Mouse (Mus musculus) midbrain, embryonic 11.5 days (tissue): ENCODE results near the gene Il1r2. TPM values are rescaled to one million over a fixed set of nuclear protein-coding genes. Genes with fewer than 3 reads are reported as not detected.

ENCODE experiments used
- ATAC-seq: fragments of 200-750 bp; cut with Nextera tagmentation; 2 replicates; pipeline ENCODE4 v1.8.0; 2017; ENCODE audit warnings: moderate TSS enrichment, moderate library complexity; ENCODE audit not compliant: low FRiP score
- DNase-seq: peaks from one replicate; pipeline ENCODE4 v3.0.0; 2015; ENCODE audit warnings: low spot score; ENCODE audit errors: missing footprints
- H3K27ac ChIP-seq: fragments of 300-500 bp; sonication (generic); 2 replicates; pipeline ENCODE4 v1.5.1; 2014; ENCODE audit warnings: low read depth, low read length
- H3K27me3 ChIP-seq: fragments of 300-500 bp; sonication (generic); 2 replicates; pipeline ENCODE4 v1.6.1; 2014; ENCODE audit warnings: mild to moderate bottlenecking, low read length, moderate library complexity, mixed read lengths; ENCODE audit not compliant: control insufficient read depth, insufficient read depth
- H3K36me3 ChIP-seq: fragments of 300-500 bp; sonication (generic); 2 replicates; pipeline ENCODE4 v1.6.1; 2014; ENCODE audit warnings: mild to moderate bottlenecking, low read length, moderate library complexity, mixed read lengths; ENCODE audit not compliant: control insufficient read depth, insufficient read depth
- H3K4me1 ChIP-seq: fragments of 300-500 bp; sonication (generic); 2 replicates; pipeline ENCODE4 v1.6.1; 2014; ENCODE audit warnings: low read length; ENCODE audit not compliant: control insufficient read depth, insufficient read depth
- H3K4me2 ChIP-seq: fragments of 300-500 bp; sonication (generic); 2 replicates; pipeline ENCODE4 v1.6.1; 2014; ENCODE audit warnings: mild to moderate bottlenecking, moderate library complexity
- H3K4me3 ChIP-seq: fragments of 300-500 bp; sonication (generic); 2 replicates; pipeline ENCODE4 v1.5.1; 2014; ENCODE audit warnings: low read depth, low read length
- H3K9ac ChIP-seq: fragments of 300-500 bp; sonication (generic); 2 replicates; pipeline ENCODE4 v1.6.1; 2014; ENCODE audit warnings: low read length
- H3K9me3 ChIP-seq: fragments of 300-500 bp; sonication (generic); 2 replicates; pipeline ENCODE4 v1.6.1; 2016; ENCODE audit warnings: low read length; ENCODE audit not compliant: control insufficient read depth
- WGBS: fragments of 180-500 bp; shearing (Covaris S2); extraction: QIAGEN DNeasy Blood & Tissue Kit; methylation state at CpG from one replicate; pipeline ENCODE4 v1.1.7; 2014; 5-methylcytosine and 5-hydroxymethylcytosine counted together
- polyA plus RNA-seq: library from polyadenylated mRNA; unstranded; fragments of >200 nt; fragmentation: Nextera tagmentation; extraction: Ambion mirVana; gene quantifications from 2 replicates; pipeline ENCODE4 v1.2.1, GENCODE M21; 2014

Gene Il1r2
- polyA plus RNA-seq, 1 experiment from 2014 or later = 0.27 TPM

DNA sequence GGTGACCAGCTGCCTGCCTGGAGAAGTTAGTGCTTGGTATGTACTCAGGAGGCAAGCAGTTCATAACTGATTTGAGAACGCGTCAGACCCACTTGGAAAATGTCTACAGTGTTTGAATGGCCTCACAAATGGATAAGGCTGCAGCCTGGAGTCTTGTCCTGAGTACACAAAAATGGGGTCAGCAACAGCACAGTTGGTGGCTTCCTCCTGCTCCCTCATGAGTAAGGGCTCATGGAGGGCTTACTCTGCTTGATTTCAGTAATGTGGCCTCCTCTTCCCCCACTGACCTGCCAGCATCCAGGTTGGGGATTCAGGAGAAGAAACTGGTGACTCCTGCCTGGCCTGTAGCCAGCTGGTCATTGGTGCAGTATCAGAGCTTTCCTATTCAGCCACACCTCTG lies 42.3 kb upstream of the Il1r2 start:
- H3K4me3 ChIP-seq = no peak overlapping the region
- no peak overlapping the region for H3K4me2 ChIP-seq
- H3K9ac ChIP-seq = no peak overlapping the region
- H3K27me3 ChIP-seq = no peaks in the 10 kb centered on the region
- WGBS = 92% methylated on average over 2 of the region's 2 CpGs
- no peaks in the 10 kb centered on the region for H3K9me3 ChIP-seq
- H3K27ac ChIP-seq = no peak overlapping the region
- peaks cover 3% of the 10 kb centered on the region; the same call in 1 of the 2 replicates for H3K36me3 ChIP-seq
- no peak for ATAC-seq
- H3K4me1 ChIP-seq = no peaks in the 10 kb centered on the region
- DNase-seq = no peak

- Histone ChIP-seq H3K4me3 (no peak overlapping the region), H3K36me3 (no peaks in the 10 kb centered on the region), H3K27ac (no peak overlapping the region), H3K27me3 (no peaks in the 10 kb centered on the region), H3K9ac (no peak overlapping the region), H3K4me2 (no peak overlapping the region), H3K4me1 (no peaks in the 10 kb centered on the region), H3K9me3 (no peaks in the 10 kb centered on the region)
- ATAC-seq (no peak), DNase-seq (no peak)
- 88% methylated on average over 4 of the region's 4 CpGs for WGBS
These were observed 40.6 kb upstream of the Il1r2 start for GRCm38 (mm10) chr1:40033315-40033714.

DNA sequence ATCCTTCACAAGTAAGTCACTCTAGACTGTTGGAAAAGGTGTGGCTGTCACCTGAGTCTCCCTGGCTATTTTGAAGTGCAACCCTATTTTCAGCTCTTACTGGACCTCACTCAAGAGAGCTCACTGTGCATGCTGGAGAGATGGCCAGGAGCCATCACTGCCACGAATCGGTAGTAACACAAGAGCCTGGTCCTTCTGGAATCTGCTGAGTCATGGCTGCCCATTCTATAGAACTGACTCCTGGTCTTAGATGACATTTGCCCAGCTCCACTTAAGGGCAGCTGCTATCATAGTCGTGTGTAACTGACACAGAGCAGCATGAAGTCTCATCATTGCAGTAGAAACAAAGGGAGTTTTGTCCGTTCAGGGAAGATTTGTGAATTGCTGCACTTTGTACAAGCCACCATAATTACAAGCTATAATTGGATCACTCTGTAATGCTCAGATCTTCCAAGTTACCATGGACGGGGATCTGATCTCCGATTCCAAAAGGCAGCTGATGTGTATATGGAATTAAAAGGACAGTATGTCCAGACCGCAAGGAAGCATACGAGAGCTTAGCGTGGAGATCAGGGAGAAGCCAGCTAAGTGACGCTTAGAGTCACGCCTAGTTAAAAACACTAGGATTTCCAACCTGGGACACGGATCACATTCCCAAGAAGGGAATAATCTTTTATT lies 40.0 kb upstream of the Il1r2 start:
- DNase-seq = no peak
- H3K36me3 ChIP-seq = no peaks in the 10 kb centered on the region
- H3K4me2 ChIP-seq = no peak overlapping the region
- H3K9me3 ChIP-seq = no peaks in the 10 kb centered on the region
- WGBS = 82% methylated on average over 12 of the region's 12 CpGs
- H3K4me3 ChIP-seq = no peak overlapping the region
- no peak overlapping the region for H3K27ac ChIP-seq
- no peaks in the 10 kb centered on the region for H3K4me1 ChIP-seq
- no peak overlapping the region for H3K9ac ChIP-seq
- no peaks in the 10 kb centered on the region for H3K27me3 ChIP-seq
- no peak for ATAC-seq

DNA sequence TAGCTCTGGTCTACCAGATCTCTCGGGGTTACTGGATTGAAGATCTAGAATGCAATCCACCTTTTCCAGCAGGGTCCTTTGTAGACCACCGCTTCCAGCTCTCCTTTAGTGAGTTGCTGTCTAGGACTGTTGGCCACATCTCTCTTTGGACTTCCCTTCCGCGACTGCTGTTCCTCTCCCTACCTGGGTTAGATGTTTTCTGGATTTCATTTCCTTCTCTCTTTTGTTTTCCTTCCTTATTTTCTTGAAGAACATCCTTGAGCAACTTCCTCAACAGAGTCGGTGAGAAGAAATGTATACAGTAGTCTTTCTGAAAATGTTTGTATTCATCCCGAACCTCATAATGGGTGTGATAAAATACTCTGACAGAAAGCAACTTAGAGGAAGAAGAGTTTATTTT lies 36.0 kb upstream of the Il1r2 start:
- ATAC-seq (no peak), DNase-seq (peak; percentile 6)
- no peaks in the 10 kb centered on the region for H3K36me3 ChIP-seq
- 89% methylated on average over 6 of the region's 6 CpGs for WGBS
- no peak overlapping the region for H3K4me2 ChIP-seq
- no peak overlapping the region for H3K9ac ChIP-seq
- no peak overlapping the region for H3K27ac ChIP-seq
- H3K9me3 ChIP-seq = no peaks in the 10 kb centered on the region
- H3K4me1 ChIP-seq = no peaks in the 10 kb centered on the region
- H3K4me3 ChIP-seq = no peak overlapping the region
- no peaks in the 10 kb centered on the region for H3K27me3 ChIP-seq

- WGBS = 91% methylated on average over 6 of the region's 6 CpGs
- peak; percentile 67 for DNase-seq
- no peaks in the 10 kb centered on the region for H3K4me1 ChIP-seq
These were observed 28.2 kb upstream of the Il1r2 start for GRCm38 (mm10) chr1:40045686-40046085.

DNA sequence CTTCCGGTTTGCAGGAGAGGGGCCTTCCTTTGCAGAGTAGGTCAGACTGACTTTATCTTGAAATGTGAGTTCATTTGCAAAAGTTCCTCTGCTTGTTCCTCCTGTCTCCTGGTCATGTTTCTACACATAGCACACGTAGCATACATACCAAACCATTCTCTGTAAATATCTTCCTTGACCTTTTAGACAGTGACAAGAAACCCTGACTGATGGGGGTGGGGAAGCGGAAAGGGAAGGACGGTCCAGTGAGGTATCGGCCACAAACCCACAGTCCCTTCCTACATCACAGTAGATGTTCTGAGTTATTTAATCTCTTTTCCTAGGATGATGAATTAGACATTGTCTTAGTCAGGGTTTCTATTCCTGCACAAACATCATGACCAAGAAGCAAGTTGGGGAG lies 27.3 kb upstream of the Il1r2 start:
- no peak overlapping the region for H3K4me2 ChIP-seq
- no peaks in the 10 kb centered on the region for H3K9me3 ChIP-seq
- no peaks in the 10 kb centered on the region for H3K4me1 ChIP-seq
- H3K9ac ChIP-seq = no peak overlapping the region
- 83% methylated on average over 5 of the region's 5 CpGs for WGBS
- ATAC-seq = no peak
- no peaks in the 10 kb centered on the region for H3K36me3 ChIP-seq
- H3K27ac ChIP-seq = no peak overlapping the region
- H3K4me3 ChIP-seq = no peak overlapping the region
- H3K27me3 ChIP-seq = no peaks in the 10 kb centered on the region
- DNase-seq = peak; percentile 41

More at GRCm38 (mm10) chr1:40045686-40046085, 28.2 kb upstream of the Il1r2 start:
- Histone ChIP-seq H3K9ac (no peak overlapping the region), H3K27ac (no peak overlapping the region), H3K4me2 (no peak overlapping the region), H3K36me3 (no peaks in the 10 kb centered on the region), H3K4me3 (no peak overlapping the region), H3K9me3 (no peaks in the 10 kb centered on the region), H3K27me3 (no peaks in the 10 kb centered on the region)
- ATAC-seq = no peak

DNA sequence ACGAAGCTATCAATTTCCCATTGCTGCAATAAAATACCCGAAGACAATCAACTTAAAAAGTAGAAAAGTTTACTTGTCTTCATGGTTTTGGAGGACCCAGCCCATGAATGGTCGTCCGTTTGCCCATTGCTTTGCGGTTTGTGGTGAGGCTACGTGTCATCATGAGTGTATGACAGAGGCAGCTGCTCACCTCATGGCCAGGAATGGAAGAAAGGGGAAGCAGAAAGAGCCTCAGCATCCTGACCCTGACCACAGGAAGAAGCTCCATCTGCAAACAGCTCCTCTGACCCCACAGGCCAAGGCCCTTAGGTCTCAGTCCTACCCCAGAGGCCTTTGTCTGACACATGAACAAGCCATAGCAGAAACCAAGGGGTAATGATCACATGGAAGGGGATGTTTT lies 22.7 kb upstream of the Il1r2 start:
- Histone ChIP-seq H3K9me3 (no peaks in the 10 kb centered on the region), H3K4me2 (no peak overlapping the region), H3K36me3 (no peaks in the 10 kb centered on the region), H3K9ac (no peak overlapping the region), H3K4me3 (no peak overlapping the region), H3K4me1 (no peaks in the 10 kb centered on the region), H3K27ac (no peak overlapping the region), H3K27me3 (no peaks in the 10 kb centered on the region)
- 87% methylated on average over 6 of the region's 6 CpGs for WGBS
- DNase-seq = peak; percentile 39
- no peak for ATAC-seq

DNA sequence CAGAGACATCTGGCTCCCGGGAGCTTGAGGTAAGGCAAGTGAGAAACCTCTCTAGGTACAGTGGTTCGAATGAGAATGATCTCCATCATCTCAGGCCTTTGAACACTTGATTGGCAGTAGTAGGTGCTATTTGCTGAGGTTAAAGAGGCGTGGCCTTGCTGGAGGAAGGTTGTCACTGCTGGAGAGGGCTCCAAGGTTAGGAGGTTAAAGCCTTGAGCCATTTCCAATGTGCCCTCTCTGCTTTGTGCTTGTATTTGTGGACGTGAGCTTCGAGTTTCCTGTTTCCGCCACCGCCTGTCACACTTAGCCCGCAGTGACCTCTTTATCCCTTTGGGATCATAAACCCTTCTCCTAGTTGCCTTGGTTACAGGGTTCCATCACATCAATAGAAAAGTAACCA lies 21.7 kb upstream of the Il1r2 start:
- H3K4me2 ChIP-seq = no peak overlapping the region
- no peaks in the 10 kb centered on the region for H3K27me3 ChIP-seq
- ATAC-seq (no peak), DNase-seq (no peak)
- no peaks in the 10 kb centered on the region for H3K36me3 ChIP-seq
- H3K4me1 ChIP-seq = no peaks in the 10 kb centered on the region
- no peak overlapping the region for H3K9ac ChIP-seq
- 75% methylated on average over 8 of the region's 8 CpGs for WGBS
- H3K4me3 ChIP-seq = no peak overlapping the region
- no peaks in the 10 kb centered on the region for H3K9me3 ChIP-seq
- no peak overlapping the region for H3K27ac ChIP-seq

GRCm38 (mm10) chr1:40053071-40053470 lies 20.8 kb upstream of the Il1r2 start:
- WGBS = 88% methylated on average over 5 of the region's 5 CpGs
- H3K9me3 ChIP-seq = no peaks in the 10 kb centered on the region
- H3K4me1 ChIP-seq = no peaks in the 10 kb centered on the region
- ATAC-seq = no peak
- no peak overlapping the region for H3K4me3 ChIP-seq
- H3K36me3 ChIP-seq = no peaks in the 10 kb centered on the region
- no peak overlapping the region for H3K9ac ChIP-seq
- no peak overlapping the region for H3K27ac ChIP-seq
- H3K27me3 ChIP-seq = no peaks in the 10 kb centered on the region
- no peak overlapping the region for H3K4me2 ChIP-seq
- peak; percentile 64 for DNase-seq
